Mouse (Mus musculus) forelimb bud, embryonic 11.5 days (tissue): ENCODE data around the gene Mrps14.

Experiments used
- DNase-seq: peaks from one replicate; pipeline ENCODE4 v3.0.0-alpha.2; 2012; ENCODE audit warnings: low read depth, low spot score

Gene Mrps14

GRCm38 (mm10) chr1:160194529-160195336 lies at the start of gene Mrps14:
Gene Mrps14, plus strand, starts transcription at chr1:160195215.
- peak; percentile 99 for DNase-seq

GRCm38 (mm10) chr1:160145606-160146005 lies 49.4 kb upstream of the Mrps14 start:
- no peak for DNase-seq

GRCm38 (mm10) chr1:160147274-160147673 lies 47.7 kb upstream of the Mrps14 start:
- no peak for DNase-seq

GRCm38 (mm10) chr1:160149291-160149906 lies 45.6 kb upstream of the Mrps14 start:
- no peak for DNase-seq

- DNase-seq, result no peak
These were observed 44.3 kb upstream of the Mrps14 start for GRCm38 (mm10) chr1:160150726-160151125.

- DNase-seq, result no peak
These were observed 41.5 kb upstream of the Mrps14 start, which contains the start of gene Tnn for GRCm38 (mm10) chr1:160153480-160153879. Gene Tnn, minus strand, starts transcription at chr1:160153580.

GRCm38 (mm10) chr1:160158190-160158589 lies 36.8 kb upstream of the Mrps14 start:
- DNase-seq, result no peak

GRCm38 (mm10) chr1:160166600-160166999 lies 28.4 kb upstream of the Mrps14 start:
- DNase-seq, result no peak

GRCm38 (mm10) chr1:160176903-160177302 lies 18.1 kb upstream of the Mrps14 start:
- no peak for DNase-seq

- DNase-seq, result no peak
These were observed 13.8 kb upstream of the Mrps14 start for GRCm38 (mm10) chr1:160181216-160181615.

GRCm38 (mm10) chr1:160184506-160184905 lies 10.5 kb upstream of the Mrps14 start:
- DNase-seq, result peak; percentile 58

- no peak for DNase-seq
These were observed 285 bp downstream of the Mrps14 start for GRCm38 (mm10) chr1:160195337-160195663.

GRCm38 (mm10) chr1:160205486-160205885 lies 10.5 kb downstream of the Mrps14 start:
- DNase-seq, result no peak

GRCm38 (mm10) chr1:160209844-160210243 lies 14.8 kb downstream of the Mrps14 start:
- no peak for DNase-seq

- no peak for DNase-seq
These were observed 15.6 kb downstream of the Mrps14 start for GRCm38 (mm10) chr1:160210566-160210965.

- DNase-seq, result no peak
These were observed 16.6 kb downstream of the Mrps14 start for GRCm38 (mm10) chr1:160211597-160212122.

- peak; percentile 13 for DNase-seq
These were observed 17.2 kb downstream of the Mrps14 start for GRCm38 (mm10) chr1:160212123-160212691.

- peak; percentile 99 for DNase-seq
These were observed 18.0 kb downstream of the Mrps14 start, which contains the start of gene Cacybp for GRCm38 (mm10) chr1:160212703-160213669. Gene Cacybp, minus strand, starts transcription at chr1:160212875.

GRCm38 (mm10) chr1:160214171-160214570 lies 19.2 kb downstream of the Mrps14 start:
- no peak for DNase-seq

- no peak for DNase-seq
These were observed 22.9 kb downstream of the Mrps14 start for GRCm38 (mm10) chr1:160217898-160218297.

GRCm38 (mm10) chr1:160224093-160224492 lies 29.1 kb downstream of the Mrps14 start:
- no peak for DNase-seq
